Mouse (Mus musculus) hindbrain, embryonic 15.5 days (tissue): Measurements from ENCODE around the gene Hp. TPM values are rescaled to one million over a fixed set of nuclear protein-coding genes. Genes with fewer than 3 reads are reported as not detected.

Source experiments
- ATAC-seq: fragments of 200-750 bp; cut with Nextera tagmentation; 2 replicates; pipeline ENCODE4 v1.8.0; 2017; ENCODE audit warnings: low read depth, moderate number of reproducible peaks, moderate TSS enrichment; ENCODE audit not compliant: low FRiP score
- H3K27ac ChIP-seq: fragments of 300-500 bp; sonication (generic); replicated peaks from 2 replicates; pipeline ENCODE4 v1.5.1; 2015; ENCODE audit warnings: mild to moderate bottlenecking, inconsistent platforms
- H3K27me3 ChIP-seq: fragments of 300-500 bp; sonication (generic); 2 replicates; pipeline ENCODE4 v1.6.1; 2015; ENCODE audit warnings: control low read depth, inconsistent platforms
- H3K36me3 ChIP-seq: fragments of 300-500 bp; sonication (generic); 2 replicates; pipeline ENCODE4 v1.6.1; 2015; ENCODE audit warnings: control low read depth, inconsistent platforms
- H3K4me1 ChIP-seq: fragments of 300-500 bp; sonication (generic); replicated peaks from 2 replicates; pipeline ENCODE4 v1.6.1; 2015; ENCODE audit warnings: control low read depth, inconsistent platforms
- H3K4me2 ChIP-seq: fragments of 300-500 bp; sonication (generic); 2 replicates; pipeline ENCODE4 v1.6.1; 2015; ENCODE audit warnings: moderate library complexity, mild to moderate bottlenecking, inconsistent platforms
- H3K4me3 ChIP-seq: fragments of 300-500 bp; sonication (generic); 2 replicates; pipeline ENCODE4 v1.5.1; 2015; ENCODE audit warnings: mild to moderate bottlenecking, inconsistent platforms
- H3K9ac ChIP-seq: fragments of 300-500 bp; sonication (generic); 2 replicates; pipeline ENCODE4 v1.6.1; 2015; ENCODE audit warnings: inconsistent platforms
- H3K9me3 ChIP-seq: fragments of 300-500 bp; sonication (generic); 2 replicates; pipeline ENCODE4 v1.6.1; 2016; ENCODE audit warnings: control low read depth, inconsistent platforms
- WGBS: fragments of 180-500 bp; shearing (Covaris S2); methylation state at CpG from one replicate; pipeline ENCODE4 v1.1.7; 2015; 5-methylcytosine and 5-hydroxymethylcytosine counted together
- polyA plus RNA-seq: library from polyadenylated mRNA; unstranded; fragments of >200 nt; fragmentation: Nextera tagmentation; extraction: Ambion mirVana; gene quantifications from 2 replicates; pipeline ENCODE4 v1.2.1, GENCODE M21; 2015

Gene Hp
- 0.51 and 0.93 TPM in 2 replicates for polyA plus RNA-seq

GRCm38 (mm10) chr8:109578900-109579301 lies at the start of gene Hp:
TSS of gene Hp (minus strand) at chr8:109579172.
- H3K4me1 ChIP-seq = no peaks in the 10 kb centered on the region
- no peaks in the 10 kb centered on the region for H3K27me3 ChIP-seq
- WGBS = 72% methylated on average over 8 of the region's 8 CpGs
- no peak within 1 kb of the TSS for H3K4me3 ChIP-seq
- no peak within 1 kb of the TSS for H3K27ac ChIP-seq
- H3K9ac ChIP-seq = no peak within 1 kb of the TSS
- no peaks in the 10 kb centered on the region for H3K9me3 ChIP-seq
- no peak for ATAC-seq
- H3K36me3 ChIP-seq = no peaks in the 10 kb centered on the region
- H3K4me2 ChIP-seq = no peak within 1 kb of the TSS

GRCm38 (mm10) chr8:109628638-109629037 lies 49.7 kb upstream of the Hp start:
- Histone ChIP-seq H3K27ac (no peak overlapping the region), H3K4me3 (no peak overlapping the region), H3K9me3 (no peaks in the 10 kb centered on the region), H3K36me3 (no peaks in the 10 kb centered on the region), H3K27me3 (no peaks in the 10 kb centered on the region), H3K4me2 (no peak overlapping the region), H3K9ac (no peak overlapping the region), H3K4me1 (no peaks in the 10 kb centered on the region)
- no peak for ATAC-seq
- 76% methylated on average over 6 of the region's 6 CpGs for WGBS

DNA sequence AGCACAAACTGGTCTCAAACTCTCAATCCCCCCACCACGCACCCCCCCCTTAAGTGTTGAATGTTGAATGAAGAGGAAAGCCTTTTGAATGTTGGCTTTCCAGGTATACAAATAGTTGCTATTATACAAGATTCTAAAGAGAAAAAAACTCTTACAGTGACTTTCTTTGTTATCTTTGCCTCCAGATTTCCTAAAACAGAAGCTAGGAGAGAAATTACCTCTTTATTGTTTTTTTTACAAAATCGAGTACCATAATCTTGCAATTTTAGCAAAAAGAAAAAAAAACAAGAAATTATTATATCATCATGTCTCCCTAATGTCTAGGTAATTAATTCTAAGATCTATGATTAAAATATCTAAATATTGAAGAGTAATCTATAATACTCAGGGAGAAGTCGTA lies 36.6 kb upstream of the Hp start:
- H3K27me3 ChIP-seq = no peaks in the 10 kb centered on the region
- H3K9me3 ChIP-seq = no peaks in the 10 kb centered on the region
- ATAC-seq = no peak
- H3K36me3 ChIP-seq = no peaks in the 10 kb centered on the region
- 94% methylated on average over 3 of the region's 3 CpGs for WGBS
- H3K9ac ChIP-seq = no peak overlapping the region
- no peak overlapping the region for H3K4me2 ChIP-seq
- no peak overlapping the region for H3K4me3 ChIP-seq
- H3K27ac ChIP-seq = no peak overlapping the region
- H3K4me1 ChIP-seq = no peaks in the 10 kb centered on the region

DNA sequence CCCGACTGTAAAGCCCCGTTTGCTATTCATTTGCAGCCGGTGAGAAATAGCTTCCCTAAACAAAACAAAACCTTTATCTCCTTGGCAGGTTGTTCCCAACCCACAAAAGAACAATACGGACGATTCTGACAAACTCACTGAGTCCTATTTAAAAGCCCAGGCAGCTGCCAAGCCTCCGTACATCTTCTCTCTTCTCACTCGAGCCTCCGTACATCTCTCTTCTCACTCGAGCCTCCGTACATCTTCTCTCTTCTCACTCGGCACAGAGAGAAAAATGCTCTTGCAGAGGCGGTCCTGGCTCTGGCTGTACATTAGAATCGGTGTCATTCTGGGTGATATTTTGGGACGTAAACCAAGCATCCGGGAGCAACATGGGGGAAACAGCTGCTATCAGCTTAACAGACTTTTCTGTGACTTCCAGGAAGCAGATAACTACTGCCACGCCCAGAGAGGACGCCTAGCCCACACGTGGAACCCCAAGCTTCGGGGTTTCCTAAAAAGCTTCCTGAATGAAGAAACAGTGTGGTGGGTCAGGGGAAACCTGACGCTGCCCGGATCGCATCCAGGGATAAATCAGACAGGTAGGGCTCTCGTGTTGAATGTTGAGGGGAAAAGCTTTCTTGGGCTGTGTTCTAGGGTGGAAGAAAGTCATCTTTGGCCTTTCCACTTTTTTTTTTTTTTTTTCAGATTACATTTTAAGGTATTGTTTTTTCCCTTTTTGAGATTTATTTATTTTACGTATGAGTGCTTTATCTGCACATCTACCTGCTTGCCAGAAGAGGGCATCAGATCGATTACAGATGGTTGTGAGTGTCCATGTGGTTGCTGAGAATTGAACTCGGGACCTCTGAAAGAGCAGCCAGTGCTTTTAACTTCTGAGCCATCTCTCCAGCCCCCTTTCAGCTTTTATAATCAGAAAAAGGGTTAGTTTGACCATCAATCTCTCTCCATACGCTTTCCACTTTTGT lies 35.6 kb upstream of the Hp start, which contains the start of gene Pkd1l3:
Gene Pkd1l3, plus strand, starts transcription at position 275 of the 968 bp plus-strand sequence.
- Histone ChIP-seq H3K9ac (no peak within 1 kb of the TSS), H3K4me3 (no peak within 1 kb of the TSS), H3K27ac (no peak within 1 kb of the TSS), H3K36me3 (no peaks in the 10 kb centered on the region), H3K4me1 (no peaks in the 10 kb centered on the region; the same call in 1 of the 2 replicates), H3K9me3 (no peaks in the 10 kb centered on the region), H3K27me3 (no peaks in the 10 kb centered on the region), H3K4me2 (peak within 1 kb of the TSS; percentile 19; the same call in 1 of the 2 replicates)
- 59% methylated on average over 27 of the region's 27 CpGs for WGBS
- ATAC-seq = no peak

DNA sequence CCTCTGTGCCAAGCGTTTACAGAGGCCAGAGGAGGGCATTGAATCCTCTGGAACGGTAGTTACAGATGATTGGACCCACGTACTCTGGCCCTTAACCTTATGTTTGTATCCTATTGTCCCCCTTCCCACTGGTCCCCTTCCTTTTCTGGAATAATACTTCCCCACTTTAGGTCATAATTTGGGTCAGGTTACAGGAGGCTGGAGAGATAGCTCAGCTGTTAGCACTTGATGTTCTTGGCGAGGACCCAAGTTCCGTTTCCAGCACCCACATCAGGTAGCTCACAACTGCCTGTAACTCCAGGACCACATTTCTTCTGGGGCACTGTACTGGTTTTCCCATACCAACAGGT lies 30.2 kb upstream of the Hp start:
- H3K27ac ChIP-seq = peak overlapping the region; percentile 90
- peak overlapping the region; percentile 63 for H3K9ac ChIP-seq
- WGBS = 25% methylated on average over 5 of the region's 5 CpGs
- no peaks in the 10 kb centered on the region for H3K27me3 ChIP-seq
- no peak for ATAC-seq
- H3K9me3 ChIP-seq = no peaks in the 10 kb centered on the region
- peaks cover 13% of the 10 kb centered on the region for H3K4me1 ChIP-seq
- peaks cover 4% of the 10 kb centered on the region; the same call in 1 of the 2 replicates for H3K36me3 ChIP-seq
- peak overlapping the region; percentile 56 for H3K4me3 ChIP-seq
- peak overlapping the region; percentile 77 for H3K4me2 ChIP-seq

DNA sequence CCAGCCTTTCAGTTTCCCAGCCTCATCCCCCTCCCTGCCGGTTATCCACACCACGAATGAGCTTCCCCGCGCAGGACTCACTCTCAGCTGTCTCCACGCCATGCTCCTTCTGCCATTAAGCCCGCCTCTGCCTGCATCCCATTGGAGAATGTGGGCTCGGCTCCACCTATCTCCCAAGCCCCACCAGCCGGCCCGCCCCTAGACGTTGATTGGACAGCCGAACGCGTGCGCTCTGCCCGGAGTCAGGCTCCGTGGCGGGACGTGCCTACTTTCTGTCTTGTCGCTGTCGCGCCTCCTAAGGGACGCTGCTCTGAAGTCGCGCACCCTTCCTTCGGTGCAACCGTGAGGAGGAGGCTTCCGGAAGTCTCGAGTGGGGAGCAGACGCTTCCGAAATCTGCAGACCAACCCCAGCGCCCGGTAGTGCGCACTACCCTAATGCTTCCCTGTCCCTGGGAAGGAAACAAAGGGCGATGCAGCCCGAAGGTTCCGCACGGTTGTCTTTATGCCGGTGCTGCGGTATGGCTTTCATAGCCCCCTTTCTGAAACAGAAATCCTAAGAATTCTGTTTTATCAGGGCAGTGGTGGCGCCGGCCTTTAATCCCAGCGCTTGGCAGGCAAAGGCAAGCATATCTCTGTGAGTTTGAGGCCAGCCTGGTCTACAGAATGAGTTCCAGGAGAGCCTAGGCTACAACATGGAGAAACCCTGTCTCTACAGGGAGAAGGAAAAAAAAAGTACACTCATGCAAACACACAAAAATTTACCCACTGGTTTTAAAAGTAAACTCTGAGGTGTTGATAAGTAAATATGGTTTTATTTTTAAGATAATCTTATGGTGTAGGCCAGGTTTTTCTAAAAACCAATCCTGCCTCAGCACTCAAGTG lies 29.5 kb upstream of the Hp start, which contains the start of gene Dhodh:
Gene Dhodh, minus strand, starts transcription at position 403 of the 882 bp plus-strand sequence.
- Histone ChIP-seq H3K9ac (peak within 1 kb of the TSS; percentile 63), H3K27ac (peak within 1 kb of the TSS; percentile 90), H3K9me3 (no peaks in the 10 kb centered on the region), H3K4me3 (peak within 1 kb of the TSS; percentile 56), H3K27me3 (no peaks in the 10 kb centered on the region), H3K4me2 (peak within 1 kb of the TSS; percentile 77), H3K36me3 (peaks cover 5% of the 10 kb centered on the region; the same call in 1 of the 2 replicates), H3K4me1 (peaks cover 13% of the 10 kb centered on the region)
- peak; percentile 100 for ATAC-seq
- WGBS = 0% methylated on average over 42 of the region's 42 CpGs

GRCm38 (mm10) chr8:109607650-109608049 lies 28.7 kb upstream of the Hp start:
- peak overlapping the region; percentile 90; the same call in 1 of the 2 replicates for H3K27ac ChIP-seq
- H3K4me2 ChIP-seq = peak overlapping the region; percentile 77
- no peaks in the 10 kb centered on the region for H3K27me3 ChIP-seq
- no peaks in the 10 kb centered on the region for H3K9me3 ChIP-seq
- peak overlapping the region; percentile 50 for H3K9ac ChIP-seq
- no peak for ATAC-seq
- 10% methylated on average over 12 of the region's 12 CpGs for WGBS
- peaks cover 13% of the 10 kb centered on the region for H3K4me1 ChIP-seq
- peaks cover 5% of the 10 kb centered on the region; the same call in 1 of the 2 replicates for H3K36me3 ChIP-seq
- H3K4me3 ChIP-seq = peak overlapping the region; percentile 56

GRCm38 (mm10) chr8:109606725-109607124 lies 27.8 kb upstream of the Hp start:
- Histone ChIP-seq H3K36me3 (peaks cover 10% of the 10 kb centered on the region; the same call in 1 of the 2 replicates), H3K4me3 (no peak overlapping the region), H3K27ac (no peak overlapping the region), H3K9ac (no peak overlapping the region), H3K27me3 (no peaks in the 10 kb centered on the region), H3K4me1 (peaks cover 13% of the 10 kb centered on the region), H3K9me3 (no peaks in the 10 kb centered on the region), H3K4me2 (no peak overlapping the region)
- ATAC-seq = no peak
- 91% methylated on average over 2 of the region's 2 CpGs for WGBS

DNA sequence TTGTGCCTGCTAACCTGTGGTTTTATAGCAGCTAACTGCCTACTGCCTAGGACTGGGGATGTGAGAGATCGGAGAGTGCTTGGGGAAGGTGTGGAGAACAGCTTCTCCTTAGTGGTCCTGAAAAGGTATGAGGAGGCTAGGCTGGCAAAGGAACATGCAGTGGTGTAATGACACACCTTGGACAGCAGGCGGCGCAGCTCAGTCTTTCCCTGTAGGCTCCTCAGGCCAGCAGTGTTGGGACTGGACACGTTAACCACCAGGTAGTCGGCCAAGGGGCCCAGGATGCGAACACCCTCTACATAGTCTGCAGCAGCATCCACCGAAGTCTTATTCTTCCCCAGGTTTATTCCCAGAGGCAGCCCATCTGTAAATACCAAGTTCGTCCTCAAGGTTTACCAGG lies 16.9 kb upstream of the Hp start:
- H3K4me3 ChIP-seq = no peak overlapping the region
- no peak overlapping the region for H3K27ac ChIP-seq
- no peak overlapping the region for H3K4me2 ChIP-seq
- no peaks in the 10 kb centered on the region for H3K27me3 ChIP-seq
- H3K9me3 ChIP-seq = no peaks in the 10 kb centered on the region
- 58% methylated on average over 8 of the region's 8 CpGs for WGBS
- no peak overlapping the region for H3K9ac ChIP-seq
- ATAC-seq = no peak
- H3K4me1 ChIP-seq = no peaks in the 10 kb centered on the region
- peaks cover 13% of the 10 kb centered on the region; the same call in 1 of the 2 replicates for H3K36me3 ChIP-seq

- no peak overlapping the region for H3K4me2 ChIP-seq
- WGBS = 79% methylated on average over 6 of the region's 6 CpGs
- H3K36me3 ChIP-seq = peaks cover 9% of the 10 kb centered on the region; the same call in 1 of the 2 replicates
- ATAC-seq = no peak
- H3K9me3 ChIP-seq = no peaks in the 10 kb centered on the region
- H3K27ac ChIP-seq = no peak overlapping the region
- no peaks in the 10 kb centered on the region for H3K27me3 ChIP-seq
- H3K9ac ChIP-seq = no peak overlapping the region
- no peaks in the 10 kb centered on the region for H3K4me1 ChIP-seq
- no peak overlapping the region for H3K4me3 ChIP-seq
Observed at GRCm38 (mm10) chr8:109593117-109593788, 14.3 kb upstream of the Hp start.

GRCm38 (mm10) chr8:109592164-109592563 lies 13.2 kb upstream of the Hp start:
- Histone ChIP-seq H3K27ac (no peak overlapping the region), H3K9me3 (no peaks in the 10 kb centered on the region), H3K4me1 (no peaks in the 10 kb centered on the region), H3K4me3 (no peak overlapping the region), H3K4me2 (no peak overlapping the region), H3K9ac (no peak overlapping the region), H3K27me3 (no peaks in the 10 kb centered on the region), H3K36me3 (peaks cover 9% of the 10 kb centered on the region; the same call in 1 of the 2 replicates)
- 82% methylated on average over 5 of the region's 5 CpGs for whole genome bisulfite sequencing
- ATAC-seq = no peak
